Mouse (Mus musculus) bone marrow, adult 2 months (tissue): ENCODE data around the gene Dnah9.

ENCODE experiments used
- CTCF ChIP-seq: fragments of 200-500 bp; IDR thresholded peaks from 2 replicates; pipeline ENCODE4 v1.5.1; 2011; ENCODE audit warnings: low read length, control low read depth; ENCODE audit not compliant: control insufficient read depth, insufficient read depth
- POLR2A ChIP-seq: fragments of 200-500 bp; IDR thresholded peaks from 2 replicates; pipeline ENCODE4 v1.6.1; 2011; ENCODE audit warnings: low read depth, mild to moderate bottlenecking, control low read depth, low read length, borderline replicate concordance; ENCODE audit not compliant: control insufficient read depth

DNA sequence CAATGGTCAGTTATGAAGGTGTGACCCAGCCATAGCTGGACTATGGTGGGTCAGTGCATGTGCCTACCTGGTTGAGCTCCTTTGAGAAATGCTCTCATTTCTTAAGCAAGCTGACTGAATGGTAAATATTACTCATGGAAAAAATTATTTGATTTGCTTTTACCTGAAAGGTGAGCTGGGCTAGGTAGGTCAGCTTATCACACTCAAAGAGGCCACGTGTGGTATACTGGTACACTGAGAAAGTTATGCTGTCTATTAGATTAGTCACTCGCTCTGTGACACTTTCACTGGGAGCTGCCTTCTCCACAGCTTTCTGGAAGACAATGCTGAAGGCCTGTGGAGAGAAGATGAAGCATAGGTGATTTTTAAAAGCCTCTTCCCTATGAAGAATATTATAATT is 286.9 kb downstream of the Dnah9 start:
- TF ChIP-seq POLR2A (no peak), CTCF (no peak)
